Mouse (Mus musculus): ENCODE data around the gene Otp. TPM values are rescaled to one million over a fixed set of nuclear protein-coding genes. Genes with fewer than 3 reads are reported as not detected.

The Otp gene
- 0.04 and 0.06 TPM in 2 replicates for polyA plus RNA-seq (2012; rRNA removed)

- H3K27ac ChIP-seq (ENCODE audit: insufficient read depth, low read length), result no peak within 1 kb of the TSS
Measured at GRCm38 (mm10) chr13:94875396-94875880, at the start of gene Otp. TSS of gene Otp (plus strand) at chr13:94875602.

GRCm38 (mm10) chr13:94826389-94826788 lies 49.0 kb upstream of the Otp start:
- H3K27ac ChIP-seq (ENCODE audit: insufficient read depth, low read length), result no peak overlapping the region
- no peaks in the 10 kb centered on the region for H3K4me1 ChIP-seq (ENCODE audit: control insufficient read depth, insufficient read depth, low read length)
- TF ChIP-seq CTCF (IDR thresholded peaks at IDR 0.05; ENCODE audit: extremely low read depth, insufficient read depth, low read length) (no peak), POLR2A (IDR thresholded peaks at IDR 0.05; ENCODE audit: extremely low read depth, insufficient read depth, low read length) (no peak)
- H3K4me3 ChIP-seq (ENCODE audit: insufficient read depth, low read length), result no peak overlapping the region

More at GRCm38 (mm10) chr13:94875396-94875880, at the start of gene Otp:
- TF ChIP-seq POLR2A (IDR thresholded peaks at IDR 0.05; ENCODE audit: extremely low read depth, insufficient read depth, low read length) (no peak), CTCF (IDR thresholded peaks at IDR 0.05; ENCODE audit: extremely low read depth, insufficient read depth, low read length) (no peak)
- H3K4me1 ChIP-seq (ENCODE audit: control insufficient read depth, insufficient read depth, low read length), result no peaks in the 10 kb centered on the region
- no peak within 1 kb of the TSS for H3K4me3 ChIP-seq (ENCODE audit: insufficient read depth, low read length)

GRCm38 (mm10) chr13:94826986-94827385 lies 48.4 kb upstream of the Otp start:
- Histone ChIP-seq H3K4me3 (ENCODE audit: insufficient read depth, low read length) (no peak overlapping the region), H3K27ac (ENCODE audit: insufficient read depth, low read length) (no peak overlapping the region), H3K4me1 (ENCODE audit: control insufficient read depth, insufficient read depth, low read length) (no peaks in the 10 kb centered on the region)
- TF ChIP-seq CTCF (IDR thresholded peaks at IDR 0.05; ENCODE audit: extremely low read depth, insufficient read depth, low read length) (no peak), POLR2A (IDR thresholded peaks at IDR 0.05; ENCODE audit: extremely low read depth, insufficient read depth, low read length) (no peak)

GRCm38 (mm10) chr13:94827847-94828246 lies 47.6 kb upstream of the Otp start:
- TF ChIP-seq POLR2A (IDR thresholded peaks at IDR 0.05; ENCODE audit: extremely low read depth, insufficient read depth, low read length) (no peak), CTCF (IDR thresholded peaks at IDR 0.05; ENCODE audit: extremely low read depth, insufficient read depth, low read length) (no peak)

GRCm38 (mm10) chr13:94838047-94838720 lies 37.2 kb upstream of the Otp start:
- TF ChIP-seq POLR2A (IDR thresholded peaks at IDR 0.05; ENCODE audit: extremely low read depth, insufficient read depth, low read length) (no peak), CTCF (IDR thresholded peaks at IDR 0.05; ENCODE audit: extremely low read depth, insufficient read depth, low read length) (no peak)
- Histone ChIP-seq H3K27ac (ENCODE audit: insufficient read depth, low read length) (no peak overlapping the region), H3K4me3 (ENCODE audit: insufficient read depth, low read length) (no peak overlapping the region), H3K4me1 (ENCODE audit: control insufficient read depth, insufficient read depth, low read length) (no peaks in the 10 kb centered on the region; the same call in 1 of the 2 replicates)

More at GRCm38 (mm10) chr13:94827847-94828246, 47.6 kb upstream of the Otp start:
- no peak overlapping the region for H3K27ac ChIP-seq (ENCODE audit: insufficient read depth, low read length)
- H3K4me1 ChIP-seq (ENCODE audit: control insufficient read depth, insufficient read depth, low read length), result no peaks in the 10 kb centered on the region
- no peak overlapping the region for H3K4me3 ChIP-seq (ENCODE audit: insufficient read depth, low read length)

- H3K27ac ChIP-seq (ENCODE audit: insufficient read depth, low read length), result no peak overlapping the region
- H3K4me1 ChIP-seq (ENCODE audit: control insufficient read depth, insufficient read depth, low read length), result no peaks in the 10 kb centered on the region; the same call in 1 of the 2 replicates
- no peak for TF ChIP-seq CTCF (IDR thresholded peaks at IDR 0.05; ENCODE audit: extremely low read depth, insufficient read depth, low read length)
- no peak for TF ChIP-seq POLR2A (IDR thresholded peaks at IDR 0.05; ENCODE audit: extremely low read depth, insufficient read depth, low read length)
- no peak overlapping the region for H3K4me3 ChIP-seq (ENCODE audit: insufficient read depth, low read length)
Measured at GRCm38 (mm10) chr13:94838756-94839337, 36.6 kb upstream of the Otp start.

GRCm38 (mm10) chr13:94843236-94843635 lies 32.2 kb upstream of the Otp start:
- TF ChIP-seq CTCF (IDR thresholded peaks at IDR 0.05; ENCODE audit: extremely low read depth, insufficient read depth, low read length) (no peak), POLR2A (IDR thresholded peaks at IDR 0.05; ENCODE audit: extremely low read depth, insufficient read depth, low read length) (no peak)
- H3K4me3 ChIP-seq (ENCODE audit: insufficient read depth, low read length), result no peak overlapping the region

GRCm38 (mm10) chr13:94847870-94848269 lies 27.5 kb upstream of the Otp start:
- H3K4me3 ChIP-seq (ENCODE audit: insufficient read depth, low read length), result no peak overlapping the region
- H3K4me1 ChIP-seq (ENCODE audit: control insufficient read depth, insufficient read depth, low read length), result no peaks in the 10 kb centered on the region
- TF ChIP-seq POLR2A (IDR thresholded peaks at IDR 0.05; ENCODE audit: extremely low read depth, insufficient read depth, low read length) (no peak), CTCF (IDR thresholded peaks at IDR 0.05; ENCODE audit: extremely low read depth, insufficient read depth, low read length) (no peak)
- H3K27ac ChIP-seq (ENCODE audit: insufficient read depth, low read length), result no peak overlapping the region

More at GRCm38 (mm10) chr13:94843236-94843635, 32.2 kb upstream of the Otp start:
- no peaks in the 10 kb centered on the region for H3K4me1 ChIP-seq (ENCODE audit: control insufficient read depth, insufficient read depth, low read length)
- H3K27ac ChIP-seq (ENCODE audit: insufficient read depth, low read length), result no peak overlapping the region

GRCm38 (mm10) chr13:94849351-94849750 lies 26.1 kb upstream of the Otp start:
- Histone ChIP-seq H3K4me3 (ENCODE audit: insufficient read depth, low read length) (no peak overlapping the region), H3K4me1 (ENCODE audit: control insufficient read depth, insufficient read depth, low read length) (no peaks in the 10 kb centered on the region), H3K27ac (ENCODE audit: insufficient read depth, low read length) (no peak overlapping the region)
- no peak for TF ChIP-seq POLR2A (IDR thresholded peaks at IDR 0.05; ENCODE audit: extremely low read depth, insufficient read depth, low read length)
- TF ChIP-seq CTCF (IDR thresholded peaks at IDR 0.05; ENCODE audit: extremely low read depth, insufficient read depth, low read length), result no peak
